Mouse (Mus musculus) forebrain, postnatal 0 days (tissue): ENCODE data around the gene BC067074. TPM values are rescaled to one million over a fixed set of nuclear protein-coding genes. Genes with fewer than 3 reads are reported as not detected.

Source experiments
- ATAC-seq: fragments of 200-750 bp; cut with Nextera tagmentation; 2 replicates; pipeline ENCODE4 v1.8.0; 2017; ENCODE audit warnings: mild to moderate bottlenecking, moderate library complexity
- DNase-seq: peaks from one replicate; pipeline ENCODE4 v3.0.0-alpha.2; 2015
- H3K27ac ChIP-seq: fragments of 300-500 bp; sonication (generic); 2 replicates; pipeline ENCODE4 v1.5.1; 2014; ENCODE audit warnings: low read depth, mild to moderate bottlenecking, antibody characterized with exemption, low read length, moderate library complexity, mixed read lengths
- H3K27me3 ChIP-seq: fragments of 300-500 bp; sonication (generic); 2 replicates; pipeline ENCODE4 v1.6.1; 2014; ENCODE audit warnings: mild to moderate bottlenecking, low read length, mixed read lengths; ENCODE audit not compliant: insufficient read depth
- H3K36me3 ChIP-seq: fragments of 300-500 bp; sonication (generic); 2 replicates; pipeline ENCODE4 v1.6.1; 2014; ENCODE audit warnings: mild to moderate bottlenecking, moderate library complexity; ENCODE audit not compliant: insufficient read depth
- H3K4me1 ChIP-seq: fragments of 300-500 bp; sonication (generic); 2 replicates; pipeline ENCODE4 v1.6.1; 2014; ENCODE audit warnings: antibody characterized with exemption; ENCODE audit not compliant: insufficient read depth
- H3K4me2 ChIP-seq: fragments of 300-500 bp; sonication (generic); 2 replicates; pipeline ENCODE4 v1.6.1; 2014; ENCODE audit warnings: low read depth, mild to moderate bottlenecking, moderate library complexity
- H3K4me3 ChIP-seq: fragments of 300-500 bp; sonication (generic); 2 replicates; pipeline ENCODE4 v1.5.1; 2014; ENCODE audit warnings: low read depth, low read length, mixed read lengths
- H3K9ac ChIP-seq: fragments of 300-500 bp; sonication (generic); 2 replicates; pipeline ENCODE4 v1.6.1; 2014; ENCODE audit warnings: mild to moderate bottlenecking
- H3K9me3 ChIP-seq: fragments of 300-500 bp; sonication (generic); 2 replicates; pipeline ENCODE4 v1.6.1; 2016; ENCODE audit warnings: low read length
- CTCF ChIP-seq: sonication (generic); IDR thresholded peaks from 2 replicates; pipeline ENCODE4 v1.5.1; 2016; ENCODE audit warnings: antibody characterized with exemption, control low read depth, low read depth
- WGBS: fragments of 180-500 bp; shearing (Covaris S2); extraction: QIAGEN DNeasy Blood & Tissue Kit; methylation state at CpG from one replicate; pipeline ENCODE4 v1.1.7; 2014; 5-methylcytosine and 5-hydroxymethylcytosine counted together
- polyA plus RNA-seq: library from polyadenylated mRNA; unstranded; fragments of >200 nt; fragmentation: Nextera tagmentation; extraction: Ambion mirVana; gene quantifications from 2 replicates; pipeline ENCODE4 v1.2.1, GENCODE M21; 2015
- total RNA-seq: library from RNA; depleted of rRNA; stranded (reverse); fragments of >200 nt; gene quantifications from 2 replicates; pipeline ENCODE4 v1.2.3, GENCODE M21; 2014

The BC067074 gene
- total and polyA plus RNA-seq, 2 experiments from 2014 or later: 0.56 to 1.5 TPM

DNA sequence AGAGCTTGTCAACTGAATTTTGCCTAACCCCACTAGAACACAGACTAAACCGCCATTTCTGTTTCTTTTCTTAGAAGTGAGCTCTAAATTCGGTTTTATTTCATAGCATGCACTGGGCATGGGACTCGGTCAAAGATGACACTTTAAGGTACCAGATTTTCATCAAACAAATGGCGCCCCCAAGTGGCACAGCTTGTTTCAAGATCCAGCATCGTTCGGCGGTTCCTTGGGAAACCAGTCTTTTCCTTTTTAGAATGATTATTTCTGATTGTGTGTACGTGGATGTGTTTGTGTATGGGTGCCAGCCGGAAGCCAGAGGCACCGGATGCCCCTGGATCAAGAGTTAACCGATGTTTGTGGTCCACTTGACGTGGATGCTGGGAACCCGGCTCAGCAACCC lies 27.7 kb upstream of the BC067074 start:
- no peaks in the 10 kb centered on the region for H3K4me1 ChIP-seq
- WGBS: 24% methylated on average over 13 of the region's 13 CpGs
- ATAC-seq: no peak; the same call in 1 of the 2 replicates
- H3K9ac ChIP-seq: no peak overlapping the region
- no peak overlapping the region for H3K4me3 ChIP-seq
- TF ChIP-seq CTCF: peak; percentile 69
- no peak overlapping the region for H3K27ac ChIP-seq
- no peaks in the 10 kb centered on the region; the same call in 1 of the 2 replicates for H3K27me3 ChIP-seq
- H3K4me2 ChIP-seq: no peak overlapping the region
- no peaks in the 10 kb centered on the region for H3K36me3 ChIP-seq
- H3K9me3 ChIP-seq: no peaks in the 10 kb centered on the region
- DNase-seq: peak; percentile 78

DNA sequence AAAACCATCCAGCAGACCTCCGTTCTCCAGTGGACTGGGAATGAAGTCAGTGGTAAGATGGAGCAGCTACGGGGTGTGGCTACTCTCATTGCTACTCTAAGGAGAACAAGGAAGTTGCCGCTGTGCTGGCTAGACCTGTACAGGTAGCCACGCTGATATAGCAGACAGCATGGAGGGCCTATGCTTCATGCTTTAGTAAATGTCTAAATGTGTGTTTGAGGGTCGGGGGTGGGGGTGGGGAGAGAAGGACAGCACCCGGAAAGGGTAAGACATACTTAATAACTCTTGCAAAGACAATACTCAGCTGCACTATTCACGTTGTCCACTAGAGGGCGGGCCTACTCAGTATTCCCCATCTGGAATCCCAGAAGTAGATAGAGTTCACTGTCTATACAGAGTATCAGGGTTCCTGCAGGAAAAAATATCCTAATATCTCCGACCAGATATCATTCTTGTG lies 26.4 kb upstream of the BC067074 start:
- DNase-seq: peak; percentile 87
- WGBS: 28% methylated on average over 9 of the region's 9 CpGs
- no peaks in the 10 kb centered on the region for H3K36me3 ChIP-seq

DNA sequence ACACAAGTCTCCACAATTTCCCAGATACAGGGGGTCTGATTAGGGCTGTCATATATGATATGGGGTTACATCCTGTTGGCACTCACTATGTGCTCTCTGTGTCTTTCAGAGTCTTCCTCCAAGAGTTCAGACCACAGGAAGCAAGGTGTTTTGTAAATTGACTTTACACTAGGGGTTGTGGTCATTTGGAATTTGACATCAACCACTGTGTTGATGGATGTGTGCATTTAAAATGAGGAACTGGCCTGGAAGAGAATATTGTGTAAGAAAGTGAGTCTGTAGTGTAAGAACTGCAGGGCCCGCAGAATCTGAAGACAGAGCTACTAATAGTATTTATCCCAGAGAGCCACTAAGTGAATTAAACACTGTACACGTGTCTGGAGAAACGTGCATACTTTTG lies 25.8 kb upstream of the BC067074 start:
- no peaks in the 10 kb centered on the region for H3K9me3 ChIP-seq
- no peak for TF ChIP-seq CTCF
- ATAC-seq: no peak
- H3K9ac ChIP-seq: no peak overlapping the region
- no peak overlapping the region for H3K27ac ChIP-seq
- no peaks in the 10 kb centered on the region for H3K4me1 ChIP-seq
- no peak for DNase-seq
- WGBS: 78% methylated on average over 3 of the region's 3 CpGs
- H3K4me2 ChIP-seq: no peak overlapping the region
- no peak overlapping the region for H3K4me3 ChIP-seq
- H3K36me3 ChIP-seq: no peaks in the 10 kb centered on the region
- no peaks in the 10 kb centered on the region; the same call in 1 of the 2 replicates for H3K27me3 ChIP-seq

More for the DNA sequence above, 26.4 kb upstream of the BC067074 start:
- no peaks in the 10 kb centered on the region for H3K9me3 ChIP-seq
- ATAC-seq: peak; percentile 28; the same call in 1 of the 2 replicates
- no peak overlapping the region for H3K4me3 ChIP-seq
- H3K27me3 ChIP-seq: no peaks in the 10 kb centered on the region; the same call in 1 of the 2 replicates
- no peak overlapping the region for H3K9ac ChIP-seq
- no peaks in the 10 kb centered on the region for H3K4me1 ChIP-seq
- no peak overlapping the region for H3K27ac ChIP-seq
- TF ChIP-seq CTCF: peak; percentile 86
- H3K4me2 ChIP-seq: no peak overlapping the region

DNA sequence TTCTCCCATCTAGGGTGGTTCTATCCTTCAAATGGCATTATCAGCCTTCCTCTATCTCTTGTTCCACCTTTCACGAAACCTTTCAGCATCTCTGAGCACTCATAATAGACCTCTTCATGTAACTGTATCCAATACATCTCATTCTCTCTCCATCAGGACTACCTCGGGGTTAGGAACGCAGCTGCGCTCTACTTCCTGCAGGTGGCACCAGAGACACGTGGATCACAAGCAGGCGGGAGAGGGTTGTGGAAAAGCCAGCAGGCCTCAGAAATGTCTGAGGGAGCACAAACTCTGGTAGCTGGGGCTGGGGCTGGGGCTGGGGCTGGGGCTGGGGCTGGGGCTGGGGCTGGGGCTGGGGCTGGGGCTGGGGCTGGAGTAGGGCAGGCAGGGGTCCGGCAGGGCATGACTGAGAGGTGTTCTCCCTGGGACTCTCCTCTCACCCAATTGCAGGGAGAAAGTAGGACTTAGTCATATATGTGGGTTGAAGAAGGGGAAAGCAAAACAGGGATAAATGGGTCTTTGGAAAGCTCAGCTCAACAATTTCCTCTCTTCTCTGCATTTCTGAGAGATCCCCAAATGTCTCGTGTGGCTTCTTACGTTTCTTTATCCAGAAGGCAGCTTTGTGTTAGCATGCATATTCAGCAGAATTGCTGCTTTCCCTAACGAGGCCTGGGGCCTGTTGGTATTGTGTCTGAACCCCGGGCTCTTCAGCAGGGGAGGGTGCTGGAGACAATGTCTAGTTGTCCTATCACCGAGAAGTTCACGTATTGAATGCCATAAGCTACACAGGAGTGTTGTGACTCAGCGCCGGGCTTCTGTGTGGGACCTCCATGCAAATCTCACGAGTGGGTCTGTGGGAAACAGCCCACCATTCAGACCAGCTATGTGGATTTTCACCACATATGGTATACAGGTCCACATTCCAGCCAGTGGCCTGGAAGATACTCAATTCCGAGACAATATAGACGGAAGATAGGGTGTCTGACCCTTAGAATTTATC lies 22.9 kb upstream of the BC067074 start:
- Histone ChIP-seq H3K4me2 (no peak overlapping the region), H3K36me3 (no peaks in the 10 kb centered on the region), H3K9ac (no peak overlapping the region), H3K4me1 (no peaks in the 10 kb centered on the region), H3K9me3 (no peaks in the 10 kb centered on the region), H3K4me3 (no peak overlapping the region), H3K27ac (no peak overlapping the region), H3K27me3 (no peaks in the 10 kb centered on the region; the same call in 1 of the 2 replicates)
- WGBS: 31% methylated on average over 18 of the region's 18 CpGs
- TF ChIP-seq CTCF: peak; percentile 97
- peak; percentile 95 for ATAC-seq
- peak; percentile 93 for DNase-seq

DNA sequence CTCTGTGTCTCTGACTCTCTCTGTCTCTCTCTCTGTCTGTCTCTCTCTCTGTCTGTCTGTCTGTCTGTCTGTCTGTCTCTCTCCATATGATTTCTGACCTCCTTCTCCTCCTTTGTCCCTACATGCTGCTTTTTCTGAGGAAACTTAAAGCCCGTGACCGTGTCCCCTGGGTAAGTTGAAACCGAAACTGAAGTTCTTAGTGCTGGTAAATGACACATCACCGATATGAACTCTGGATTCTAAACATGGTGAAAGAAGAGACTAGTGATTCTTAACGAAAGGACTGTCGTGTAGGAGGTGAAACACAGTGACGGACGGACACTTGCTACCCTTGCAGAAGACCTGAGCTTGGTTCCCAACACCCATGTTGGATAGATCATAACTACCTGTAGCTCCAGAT lies 21.8 kb upstream of the BC067074 start:
- H3K9me3 ChIP-seq: no peaks in the 10 kb centered on the region
- H3K4me3 ChIP-seq: no peak overlapping the region
- H3K4me2 ChIP-seq: no peak overlapping the region
- no peak overlapping the region for H3K27ac ChIP-seq
- TF ChIP-seq CTCF: no peak
- ATAC-seq (no peak), DNase-seq (no peak)
- no peaks in the 10 kb centered on the region for H3K36me3 ChIP-seq
- WGBS: 92% methylated on average over 8 of the region's 8 CpGs
- no peaks in the 10 kb centered on the region for H3K4me1 ChIP-seq
- no peak overlapping the region for H3K9ac ChIP-seq
- H3K27me3 ChIP-seq: no peaks in the 10 kb centered on the region

DNA sequence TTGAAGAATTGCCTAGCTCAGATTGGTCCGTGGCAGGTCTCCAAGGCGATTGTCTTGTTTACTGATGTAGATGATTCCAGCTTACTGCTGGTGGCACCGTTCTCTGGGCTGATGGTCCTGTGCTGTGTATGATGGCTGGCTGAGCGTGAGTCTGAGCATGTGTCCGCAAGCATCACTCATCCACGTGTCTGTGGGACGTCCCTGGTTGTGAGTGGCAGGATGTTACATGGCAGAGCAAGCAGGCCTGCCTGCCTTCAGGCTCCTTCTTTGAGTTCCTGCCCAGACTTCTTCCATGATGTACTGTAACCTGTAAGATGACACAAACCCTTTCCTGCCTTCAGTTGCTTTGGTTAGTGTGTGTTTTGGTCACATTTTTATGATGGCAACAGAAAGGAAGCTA lies 5.8 kb upstream of the BC067074 start:
- WGBS: 89% methylated on average over 7 of the region's 7 CpGs
- no peak overlapping the region for H3K4me2 ChIP-seq

More for the DNA sequence above, 5.8 kb upstream of the BC067074 start:
- no peak overlapping the region for H3K9ac ChIP-seq
- H3K4me1 ChIP-seq: no peaks in the 10 kb centered on the region
- peaks cover 2% of the 10 kb centered on the region; the same call in 1 of the 2 replicates for H3K27me3 ChIP-seq
- H3K4me3 ChIP-seq: no peak overlapping the region
- DNase-seq (no peak), ATAC-seq (no peak)
- no peak overlapping the region for H3K27ac ChIP-seq
- H3K9me3 ChIP-seq: no peaks in the 10 kb centered on the region
- no peaks in the 10 kb centered on the region for H3K36me3 ChIP-seq
- TF ChIP-seq CTCF: no peak
